Mouse (Mus musculus): Measurements from ENCODE around the gene Olfr791.
A peak's percentile ranks its signal among the peaks of the same experiment; 100 is the strongest.

The Olfr791 gene

DNA sequence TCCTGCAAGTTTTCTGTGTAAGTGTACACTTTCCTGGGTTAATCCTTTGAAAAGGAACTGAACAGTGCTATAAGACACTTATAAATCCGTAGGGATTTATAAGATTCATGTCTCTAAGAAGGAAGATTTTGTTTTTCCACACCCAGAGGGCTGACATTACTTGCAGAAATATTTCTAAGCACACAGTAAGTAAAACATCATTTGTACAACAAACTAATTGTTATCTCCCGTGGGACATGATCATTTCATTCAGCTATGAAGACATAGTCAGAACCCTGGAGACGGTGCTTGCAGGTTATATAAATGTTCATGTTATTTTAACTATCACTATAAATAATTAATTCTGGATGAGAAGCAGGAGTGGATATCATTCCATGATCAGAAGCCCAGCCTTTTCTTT lies at the start of gene Olfr791:
Olfr791 (plus strand) TSS at position 301 of the 400 bp plus-strand sequence.
- no peak for ATAC-seq (ENCODE audit: low TSS enrichment)

- ATAC-seq (ENCODE audit: low TSS enrichment), result no peak
These were observed 48.3 kb upstream of the Olfr791 start for GRCm38 (mm10) chr10:129473256-129473655.

DNA sequence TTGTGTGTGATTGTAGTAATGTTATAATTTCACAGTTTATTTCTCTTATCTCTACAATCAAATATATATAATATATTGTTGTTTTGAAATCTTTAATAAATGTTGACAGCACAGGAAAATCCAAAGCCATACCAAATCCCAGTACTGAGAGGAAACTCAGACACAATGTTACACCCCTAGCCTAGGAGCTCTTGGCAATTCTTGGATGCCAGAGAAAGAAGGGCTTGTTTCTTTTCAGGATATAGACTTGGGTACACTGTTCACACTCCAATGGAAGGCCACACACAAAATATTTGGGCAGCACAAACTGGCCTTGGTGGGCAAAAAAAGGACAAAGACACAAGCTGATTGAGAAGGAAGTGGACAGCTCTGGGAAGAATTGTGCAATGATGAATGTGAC lies 47.9 kb upstream of the Olfr791 start:
- ATAC-seq (ENCODE audit: low TSS enrichment), result no peak

DNA sequence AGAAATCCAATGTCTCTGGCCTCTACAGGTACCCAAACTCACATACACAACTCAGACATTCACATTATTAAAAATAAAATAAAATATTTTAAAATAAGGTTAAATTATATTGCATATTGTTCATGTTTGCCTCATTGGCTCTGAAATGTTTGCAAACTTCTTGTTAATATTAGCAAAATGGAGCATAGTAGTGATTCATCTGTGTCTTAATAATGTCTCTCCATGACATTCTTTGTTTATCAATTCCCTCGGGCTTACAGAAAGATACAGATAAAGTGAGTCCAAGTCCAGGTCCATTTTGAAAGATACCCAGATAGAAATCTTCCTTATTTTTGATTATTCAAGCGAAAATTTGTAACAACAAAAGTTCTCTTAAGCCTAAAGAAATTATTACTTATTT lies 37.1 kb upstream of the Olfr791 start, which contains the start of gene Olfr789:
Olfr789 (plus strand) TSS at position 301 of the 400 bp plus-strand sequence.
- no peak for ATAC-seq (ENCODE audit: low TSS enrichment)

DNA sequence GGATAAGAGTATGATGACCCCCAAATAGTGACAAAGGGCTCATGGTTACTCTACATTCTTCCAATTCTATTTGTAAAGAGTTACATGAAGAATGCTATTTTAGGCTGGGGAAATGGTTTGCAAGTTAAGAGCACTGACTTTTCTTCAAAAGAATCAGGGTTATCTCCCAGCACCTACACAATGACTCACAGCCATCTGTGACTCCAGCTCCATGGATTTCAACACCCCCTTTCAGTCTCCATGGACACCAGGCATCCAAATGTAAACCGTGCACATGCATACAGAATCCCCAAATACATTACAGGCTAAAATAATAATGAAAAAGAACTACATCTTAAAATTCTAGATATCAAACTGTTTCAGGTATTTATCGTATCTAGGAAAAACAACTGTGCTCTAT lies 31.5 kb upstream of the Olfr791 start:
- peak; percentile 100 for ATAC-seq (ENCODE audit: low TSS enrichment)

DNA sequence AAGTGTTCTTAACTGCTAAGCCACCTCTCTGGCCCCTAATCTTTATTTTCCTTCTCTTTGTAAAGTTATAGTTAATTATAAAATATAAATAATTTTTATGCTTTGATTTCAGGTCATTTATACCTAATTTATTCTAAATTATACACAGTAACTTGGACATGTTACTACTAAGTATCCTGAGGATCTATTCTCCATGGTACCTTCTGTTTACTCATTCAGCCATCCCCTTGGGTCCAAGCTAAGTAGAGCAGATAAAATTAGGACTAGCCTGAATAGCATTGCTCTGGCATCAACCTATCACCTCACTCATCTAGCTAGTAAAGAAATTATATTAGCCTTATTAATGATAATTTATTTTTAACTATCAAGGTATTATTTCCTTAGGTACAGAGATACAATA lies 23.4 kb upstream of the Olfr791 start, which contains the start of gene Olfr790:
Olfr790 (plus strand) TSS at position 301 of the 400 bp plus-strand sequence.
- ATAC-seq (ENCODE audit: low TSS enrichment), result no peak

- ATAC-seq (ENCODE audit: low TSS enrichment), result no peak
These were observed 17.3 kb downstream of the Olfr791 start, which contains the start of gene Olfr792 for GRCm38 (mm10) chr10:129538862-129539261. Olfr792 (plus strand) TSS chr10:129539162.

- peak; percentile 79 for ATAC-seq (ENCODE audit: low TSS enrichment)
These were observed 27.8 kb downstream of the Olfr791 start for GRCm38 (mm10) chr10:129549354-129549753.

- no peak for ATAC-seq (ENCODE audit: low TSS enrichment)
These were observed 45.8 kb downstream of the Olfr791 start, which contains the start of gene Olfr794 for GRCm38 (mm10) chr10:129567355-129567754. Olfr794 (plus strand) TSS chr10:129567655.

DNA sequence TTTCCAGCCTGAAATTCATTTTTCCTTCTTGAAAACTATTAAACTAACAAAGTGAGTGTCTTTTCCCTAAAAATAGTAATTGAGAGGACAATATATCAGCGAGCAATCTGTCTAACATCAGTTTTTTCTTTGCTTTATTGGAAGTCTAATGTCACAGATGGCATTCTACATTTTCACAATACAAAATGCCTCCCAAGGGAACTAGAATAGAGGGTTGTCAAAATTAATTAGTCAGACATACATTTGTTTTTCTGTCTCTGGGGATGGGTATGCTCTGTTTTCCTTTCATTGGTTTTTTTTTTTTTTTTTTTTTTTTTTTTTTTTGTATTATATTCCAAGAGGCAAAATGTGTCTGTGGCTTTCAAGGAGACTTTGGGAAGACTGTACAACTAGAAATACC lies 55.5 kb downstream of the Olfr791 start:
- no peak for ATAC-seq (ENCODE audit: low TSS enrichment)

Measured in frontal cortex, adult (tissue).